Mouse (Mus musculus): ENCODE data around the gene Tbc1d1. TPM values are rescaled to one million over a fixed set of nuclear protein-coding genes. Genes with fewer than 3 reads are reported as not detected.

Gene Tbc1d1
- polyA plus RNA-seq, 1 experiment, result 0.10 TPM

DNA sequence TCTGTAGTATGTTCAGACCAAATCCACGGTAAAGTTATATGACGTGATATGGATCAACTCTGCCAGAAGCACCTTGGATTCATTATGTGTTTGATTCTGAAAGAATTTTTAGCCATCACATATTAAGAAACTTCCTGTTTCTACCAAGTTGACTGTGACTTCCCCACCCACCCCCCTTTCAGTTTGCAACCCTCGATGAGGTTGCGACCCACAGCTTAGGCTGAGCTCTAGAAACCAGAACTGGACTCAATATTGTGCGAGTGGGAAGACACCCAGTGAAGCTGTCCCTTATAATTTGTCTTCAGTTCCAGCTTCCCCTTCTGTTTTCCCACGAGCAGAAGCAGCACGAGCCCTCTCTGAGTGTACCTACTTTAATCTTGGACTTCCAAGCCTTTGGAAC is 55.2 kb downstream of the Tbc1d1 start:
- no peaks in the 10 kb centered on the region for H3K4me1 ChIP-seq (ENCODE audit: control insufficient read depth)
- TF ChIP-seq TAL1 (IDR thresholded peaks at IDR 0.05; ENCODE audit: low read length) (no peak), GATA1 (IDR thresholded peaks at IDR 0.05; ENCODE audit: low read length) (no peak)
- no peak overlapping the region for H3K4me3 ChIP-seq (replicated peaks)
- H3K36me3 ChIP-seq (ENCODE audit: control insufficient read depth), result no peaks in the 10 kb centered on the region
- H3K9me3 ChIP-seq (ENCODE audit: control insufficient read depth, low read length), result no peaks in the 10 kb centered on the region
- H3K27me3 ChIP-seq (ENCODE audit: control insufficient read depth), result no peaks in the 10 kb centered on the region

DNA sequence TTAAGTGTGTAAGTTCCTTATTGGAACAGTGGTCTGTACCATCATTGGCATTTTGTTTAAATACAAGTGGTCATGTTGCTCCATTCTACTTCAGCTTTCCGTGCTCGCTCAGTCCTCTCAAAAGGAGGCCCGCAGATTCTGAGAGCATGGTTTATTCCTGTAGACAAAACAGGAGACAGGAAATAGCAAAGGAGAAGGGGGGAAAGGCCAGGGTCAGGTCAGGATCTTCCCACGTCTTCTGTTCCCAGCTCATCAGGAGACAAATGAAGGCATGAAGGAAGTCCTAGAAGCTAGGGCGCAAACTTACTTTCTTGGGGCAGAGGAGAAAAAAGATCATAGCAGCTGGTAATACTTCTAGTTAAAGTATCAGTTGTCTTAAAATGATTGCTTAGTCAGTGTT is 56.1 kb downstream of the Tbc1d1 start:
- H3K27me3 ChIP-seq (ENCODE audit: control insufficient read depth), result no peaks in the 10 kb centered on the region
- no peaks in the 10 kb centered on the region for H3K36me3 ChIP-seq (ENCODE audit: control insufficient read depth)
- H3K4me3 ChIP-seq (replicated peaks), result no peak overlapping the region
- H3K9me3 ChIP-seq (ENCODE audit: control insufficient read depth, low read length), result no peaks in the 10 kb centered on the region
- no peak for TF ChIP-seq GATA1 (IDR thresholded peaks at IDR 0.05; ENCODE audit: low read length)
- no peak for TF ChIP-seq TAL1 (IDR thresholded peaks at IDR 0.05; ENCODE audit: low read length)
- no peaks in the 10 kb centered on the region for H3K4me1 ChIP-seq (ENCODE audit: control insufficient read depth)

DNA sequence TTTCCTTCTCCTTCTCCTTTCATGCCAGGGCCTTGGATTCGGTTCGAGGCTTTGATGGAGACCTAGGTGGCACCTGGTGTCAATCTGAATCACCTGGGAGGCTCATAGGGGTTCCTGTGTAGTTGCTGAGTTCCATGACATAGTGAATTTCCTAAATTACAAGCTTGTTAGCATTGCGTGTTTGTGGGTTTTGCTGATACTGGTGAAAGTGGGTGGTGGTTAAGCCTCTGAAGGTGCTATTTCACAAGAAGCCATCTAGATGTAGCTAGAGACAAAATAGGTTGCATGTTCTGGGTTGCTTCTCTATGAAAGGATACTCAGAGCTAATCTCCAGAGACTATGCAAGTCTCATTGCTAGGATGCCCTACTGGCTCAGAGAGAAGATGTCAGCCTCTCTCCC is 56.5 kb downstream of the Tbc1d1 start:
- H3K9me3 ChIP-seq (ENCODE audit: control insufficient read depth, low read length), result no peaks in the 10 kb centered on the region

DNA sequence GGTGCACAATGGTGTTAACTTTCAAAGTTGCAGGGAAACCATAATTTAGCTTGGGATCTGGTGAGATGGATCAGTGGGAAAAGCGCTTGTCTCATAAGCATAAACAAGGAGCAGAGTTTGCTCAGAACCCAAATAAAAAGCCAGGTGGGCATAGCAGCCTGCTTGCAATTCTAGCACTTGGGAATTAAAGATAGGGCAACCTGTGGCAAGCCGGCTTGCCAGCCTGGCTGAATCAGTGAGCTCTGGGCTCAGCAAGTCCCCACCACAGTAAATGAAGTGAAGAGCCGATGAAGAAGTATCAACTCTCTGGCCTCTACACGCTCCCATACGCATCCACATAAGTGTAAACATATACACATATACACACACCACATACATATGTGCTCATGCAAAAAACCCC is 59.7 kb downstream of the Tbc1d1 start:
- no peak overlapping the region for H3K4me3 ChIP-seq (replicated peaks)
- no peaks in the 10 kb centered on the region for H3K4me1 ChIP-seq (ENCODE audit: control insufficient read depth)
- no peaks in the 10 kb centered on the region for H3K36me3 ChIP-seq (ENCODE audit: control insufficient read depth)
- TF ChIP-seq TAL1 (IDR thresholded peaks at IDR 0.05; ENCODE audit: low read length), result no peak
- H3K27me3 ChIP-seq (ENCODE audit: control insufficient read depth), result no peaks in the 10 kb centered on the region
- no peaks in the 10 kb centered on the region for H3K9me3 ChIP-seq (ENCODE audit: control insufficient read depth, low read length)

More for the DNA sequence above, 56.5 kb downstream of the Tbc1d1 start:
- Histone ChIP-seq H3K27me3 (ENCODE audit: control insufficient read depth) (no peaks in the 10 kb centered on the region), H3K4me3 (replicated peaks) (no peak overlapping the region), H3K36me3 (ENCODE audit: control insufficient read depth) (no peaks in the 10 kb centered on the region), H3K4me1 (ENCODE audit: control insufficient read depth) (no peaks in the 10 kb centered on the region)
- no peak for TF ChIP-seq TAL1 (IDR thresholded peaks at IDR 0.05; ENCODE audit: low read length)
- TF ChIP-seq GATA1 (IDR thresholded peaks at IDR 0.05; ENCODE audit: low read length), result no peak

DNA sequence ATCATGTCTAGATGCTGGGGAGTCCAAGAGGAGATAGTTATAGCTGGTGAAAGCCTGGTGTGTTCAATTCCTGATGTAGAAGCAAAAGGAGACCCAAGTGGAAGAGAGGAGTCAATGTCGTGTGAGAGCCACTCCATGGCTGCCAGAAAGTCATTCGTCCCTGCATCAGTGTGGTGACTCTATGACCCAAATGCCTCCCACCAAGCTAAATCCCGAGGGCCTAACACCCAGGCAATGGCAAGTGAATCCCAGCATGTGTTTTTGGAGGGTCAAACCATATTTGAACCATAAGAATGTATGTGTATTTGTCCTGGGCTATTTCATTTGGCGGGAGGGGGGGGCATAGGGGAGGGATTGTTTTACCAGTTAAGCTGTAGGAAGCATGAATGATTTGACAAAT is 60.2 kb downstream of the Tbc1d1 start:
- no peak overlapping the region for H3K4me3 ChIP-seq (replicated peaks)
- TF ChIP-seq TAL1 (IDR thresholded peaks at IDR 0.05; ENCODE audit: low read length) (no peak), GATA1 (IDR thresholded peaks at IDR 0.05; ENCODE audit: low read length) (no peak)
- H3K4me1 ChIP-seq (ENCODE audit: control insufficient read depth), result no peaks in the 10 kb centered on the region
- H3K36me3 ChIP-seq (ENCODE audit: control insufficient read depth), result no peaks in the 10 kb centered on the region
- H3K27me3 ChIP-seq (ENCODE audit: control insufficient read depth), result no peaks in the 10 kb centered on the region
- no peaks in the 10 kb centered on the region for H3K9me3 ChIP-seq (ENCODE audit: control insufficient read depth, low read length)

DNA sequence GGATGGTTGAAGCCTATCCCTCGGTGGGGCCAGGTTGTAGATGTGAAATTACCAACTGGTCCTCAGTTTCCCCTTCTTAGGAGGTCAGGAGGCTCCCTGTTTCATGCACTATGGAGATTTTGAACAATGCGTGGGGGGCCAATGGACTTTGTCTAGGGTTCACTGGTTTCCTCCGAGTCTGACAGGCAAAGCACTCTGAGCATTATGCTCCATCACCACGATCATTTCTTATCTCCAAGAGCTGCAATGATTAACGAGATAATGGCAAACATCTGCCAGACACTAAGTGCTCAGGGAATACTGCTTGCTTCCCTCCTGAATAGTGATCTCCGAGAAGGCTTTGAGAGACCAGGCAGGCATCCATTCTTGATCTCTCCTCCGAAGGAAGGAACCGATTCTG is 61.2 kb downstream of the Tbc1d1 start:
- no peaks in the 10 kb centered on the region for H3K9me3 ChIP-seq (ENCODE audit: control insufficient read depth, low read length)
- no peaks in the 10 kb centered on the region for H3K36me3 ChIP-seq (ENCODE audit: control insufficient read depth)
- no peak overlapping the region for H3K4me3 ChIP-seq (replicated peaks)
- no peaks in the 10 kb centered on the region for H3K4me1 ChIP-seq (ENCODE audit: control insufficient read depth)
- no peaks in the 10 kb centered on the region for H3K27me3 ChIP-seq (ENCODE audit: control insufficient read depth)
- TF ChIP-seq TAL1 (IDR thresholded peaks at IDR 0.05; ENCODE audit: low read length) (no peak), GATA1 (IDR thresholded peaks at IDR 0.05; ENCODE audit: low read length) (no peak)

DNA sequence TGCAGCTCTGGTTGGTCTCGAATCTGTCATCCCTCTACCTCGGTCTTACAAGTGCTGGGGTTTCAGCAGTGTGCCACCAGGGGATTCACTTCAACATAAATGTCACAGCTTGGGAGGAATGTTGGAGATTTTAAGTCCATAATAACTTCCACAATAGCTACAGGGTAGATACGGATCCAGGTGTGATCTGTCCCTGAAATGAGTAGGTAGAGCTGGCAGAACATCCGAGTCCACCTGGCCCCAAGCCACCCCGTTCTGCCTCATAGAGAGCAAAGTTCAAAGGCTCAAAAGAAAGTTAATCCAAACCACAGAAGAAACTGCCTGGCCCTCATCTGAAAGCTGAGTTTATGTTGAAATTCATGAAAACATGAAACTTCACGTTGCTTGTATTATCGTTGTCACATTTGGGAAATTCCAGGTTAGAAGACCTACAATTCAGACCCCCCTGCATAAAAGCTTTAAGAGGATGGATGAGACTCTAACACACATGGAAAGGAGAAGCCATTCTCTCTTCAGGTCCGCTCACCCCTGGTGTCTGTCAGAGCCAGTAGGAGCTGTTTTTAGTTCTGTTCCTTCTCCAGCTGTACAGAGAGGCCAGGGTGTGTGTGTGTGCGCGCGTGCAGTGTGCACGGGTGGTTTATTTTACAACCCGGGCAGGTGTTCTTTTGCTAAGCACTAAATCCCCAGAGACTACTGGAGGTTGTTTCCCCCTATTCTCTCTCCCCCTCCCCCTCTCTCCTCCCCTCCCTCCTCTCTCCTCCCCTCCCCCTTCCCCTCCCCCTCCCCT is 61.9 kb downstream of the Tbc1d1 start:
- Histone ChIP-seq H3K27me3 (ENCODE audit: control insufficient read depth) (no peaks in the 10 kb centered on the region), H3K4me3 (replicated peaks) (no peak overlapping the region), H3K4me1 (ENCODE audit: control insufficient read depth) (no peaks in the 10 kb centered on the region), H3K9me3 (ENCODE audit: control insufficient read depth, low read length) (no peaks in the 10 kb centered on the region), H3K36me3 (ENCODE audit: control insufficient read depth) (no peaks in the 10 kb centered on the region)
- TF ChIP-seq GATA1 (IDR thresholded peaks at IDR 0.05; ENCODE audit: low read length) (no peak), TAL1 (IDR thresholded peaks at IDR 0.05; ENCODE audit: low read length) (no peak)

DNA sequence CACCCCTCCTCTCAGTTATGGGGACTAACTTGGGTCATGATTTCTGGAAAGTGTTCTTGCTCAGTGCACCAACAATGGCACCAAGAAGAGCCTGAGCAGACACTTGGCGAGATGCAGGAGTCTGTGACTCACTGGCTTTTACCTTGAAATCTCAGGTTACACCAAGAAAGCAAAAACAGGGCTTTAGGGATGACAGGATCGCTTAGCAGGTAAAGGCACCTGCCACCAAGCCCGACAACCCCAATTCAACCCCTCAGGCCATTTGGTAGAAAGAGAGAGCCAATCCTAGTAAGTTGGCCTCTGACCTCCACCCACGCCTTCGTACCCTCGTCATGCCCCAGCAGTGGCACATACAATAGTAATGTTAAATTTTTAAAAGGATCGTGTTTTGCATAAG is 62.5 kb downstream of the Tbc1d1 start:
- no peaks in the 10 kb centered on the region for H3K9me3 ChIP-seq (ENCODE audit: control insufficient read depth, low read length)
- TF ChIP-seq TAL1 (IDR thresholded peaks at IDR 0.05; ENCODE audit: low read length), result no peak
- TF ChIP-seq GATA1 (IDR thresholded peaks at IDR 0.05; ENCODE audit: low read length), result no peak

DNA sequence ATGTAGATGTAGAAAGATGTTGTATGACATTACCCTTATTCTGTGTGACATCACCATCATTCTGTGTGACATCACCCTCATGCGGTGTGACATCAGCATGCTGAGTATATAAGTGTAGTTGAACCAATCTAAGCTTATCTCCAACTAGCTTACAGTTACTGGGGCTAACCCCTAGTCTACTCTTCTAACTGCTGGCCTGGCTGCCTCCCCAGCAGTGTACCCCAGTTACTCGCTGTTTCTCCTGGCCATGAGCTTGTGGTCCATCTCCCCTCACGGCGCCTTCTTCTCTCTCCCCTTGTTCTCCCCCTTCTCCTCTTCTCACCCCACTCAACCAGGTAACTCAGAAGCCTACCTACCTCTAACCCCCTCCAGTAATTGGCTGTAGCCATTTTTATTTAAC is 64.7 kb downstream of the Tbc1d1 start:
- no peaks in the 10 kb centered on the region for H3K27me3 ChIP-seq (ENCODE audit: control insufficient read depth)
- no peaks in the 10 kb centered on the region for H3K9me3 ChIP-seq (ENCODE audit: control insufficient read depth, low read length)
- H3K36me3 ChIP-seq (ENCODE audit: control insufficient read depth), result no peaks in the 10 kb centered on the region
- no peak for TF ChIP-seq GATA1 (IDR thresholded peaks at IDR 0.05; ENCODE audit: low read length)
- no peak for TF ChIP-seq TAL1 (IDR thresholded peaks at IDR 0.05; ENCODE audit: low read length)
- H3K4me1 ChIP-seq (ENCODE audit: control insufficient read depth), result no peaks in the 10 kb centered on the region
- H3K4me3 ChIP-seq (replicated peaks), result no peak overlapping the region

More for the DNA sequence above, 62.5 kb downstream of the Tbc1d1 start:
- no peaks in the 10 kb centered on the region for H3K36me3 ChIP-seq (ENCODE audit: control insufficient read depth)
- no peaks in the 10 kb centered on the region for H3K4me1 ChIP-seq (ENCODE audit: control insufficient read depth)
- no peak overlapping the region for H3K4me3 ChIP-seq (replicated peaks)
- no peaks in the 10 kb centered on the region for H3K27me3 ChIP-seq (ENCODE audit: control insufficient read depth)
